Mouse (Mus musculus) adipocyte (in vitro differentiated cells): ENCODE results near the gene Uty.

ENCODE experiments used
- DNase-seq: peaks from one replicate; pipeline ENCODE4 v3.0.0-alpha.2; 2016; ENCODE audit warnings: low spot score

Gene Uty

DNA sequence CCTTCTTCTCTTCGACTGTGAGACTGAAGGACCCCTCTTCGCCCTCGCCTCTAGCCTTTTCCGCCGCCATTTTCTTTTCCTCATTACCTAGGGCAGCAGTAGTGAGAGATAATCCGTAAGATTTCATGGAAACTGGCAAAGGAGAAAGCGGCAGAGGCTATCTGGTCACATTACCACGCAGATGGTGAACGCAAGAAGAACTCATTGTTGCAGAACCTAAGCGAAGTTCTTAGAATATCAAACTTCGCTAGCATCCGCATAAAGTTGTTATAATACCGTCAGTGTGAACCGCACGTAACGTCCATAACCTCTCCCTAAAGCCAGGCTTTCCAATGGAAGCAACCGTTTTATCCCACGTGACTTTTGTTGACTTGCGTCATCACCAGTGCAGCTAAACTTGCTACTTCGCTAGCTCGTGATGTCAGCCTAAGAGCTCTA lies at the start of gene Uty:
Uty (minus strand) TSS at position 334 of the 438 bp plus-strand sequence.
- no peak for DNase-seq

GRCm38 (mm10) chrY:1293708-1294107 lies 48.1 kb upstream of the Uty start:
- no peak for DNase-seq

DNA sequence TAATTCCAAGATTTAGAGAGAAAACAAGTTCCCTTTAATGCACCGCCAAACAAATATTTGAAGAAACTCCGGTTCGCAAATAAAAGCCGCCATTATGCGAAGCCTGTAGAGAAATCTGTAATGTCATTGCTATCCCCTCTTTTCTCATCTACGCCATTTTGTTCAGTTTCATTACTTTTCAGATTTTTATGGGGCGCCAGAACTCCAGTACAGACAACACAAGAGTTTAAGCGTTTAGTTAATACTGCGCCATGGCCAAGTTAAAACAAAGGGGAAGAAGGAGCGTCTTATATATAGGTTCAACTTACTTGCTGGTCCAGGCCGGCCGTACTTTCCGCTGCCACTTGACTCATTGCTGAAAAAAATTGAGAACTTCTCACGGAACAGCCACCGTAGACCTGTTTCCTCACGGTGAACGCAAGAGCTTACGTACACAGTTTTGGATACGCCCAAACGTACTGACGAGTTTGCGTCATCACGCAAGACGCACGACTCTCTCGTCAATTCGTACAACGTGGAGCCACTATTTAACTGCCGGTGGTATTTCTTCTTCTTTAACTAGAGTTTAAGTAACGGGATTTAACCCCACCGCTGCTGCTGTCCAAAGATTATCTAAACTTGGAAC lies 40.7 kb upstream of the Uty start, which contains the start of gene Ddx3y:
Ddx3y (minus strand) TSS at position 459 of the 625 bp plus-strand sequence.
- no peak for DNase-seq

DNA sequence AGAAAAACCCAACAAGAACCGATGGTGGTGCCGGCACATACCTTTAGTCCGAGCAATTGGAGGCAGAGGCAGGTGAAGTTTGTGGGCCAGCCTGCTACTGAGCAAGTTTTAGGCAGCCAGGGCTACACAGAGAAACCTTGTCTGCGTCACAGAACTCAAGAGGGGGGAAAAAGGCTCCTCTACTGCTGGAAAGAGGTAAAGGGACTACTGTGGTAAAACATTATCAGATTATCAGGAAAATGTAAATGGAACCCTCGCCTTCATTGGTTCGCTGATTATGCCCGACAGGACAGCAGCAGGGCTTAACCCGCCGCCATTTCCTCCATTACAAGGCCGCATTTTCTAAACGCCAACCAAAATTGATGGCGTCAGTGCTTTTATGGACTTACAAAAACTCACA lies 40.2 kb upstream of the Uty start:
- DNase-seq, result no peak

GRCm38 (mm10) chrY:1246117-1246516 lies 558 bp upstream of the Uty start:
- no peak for DNase-seq

DNA sequence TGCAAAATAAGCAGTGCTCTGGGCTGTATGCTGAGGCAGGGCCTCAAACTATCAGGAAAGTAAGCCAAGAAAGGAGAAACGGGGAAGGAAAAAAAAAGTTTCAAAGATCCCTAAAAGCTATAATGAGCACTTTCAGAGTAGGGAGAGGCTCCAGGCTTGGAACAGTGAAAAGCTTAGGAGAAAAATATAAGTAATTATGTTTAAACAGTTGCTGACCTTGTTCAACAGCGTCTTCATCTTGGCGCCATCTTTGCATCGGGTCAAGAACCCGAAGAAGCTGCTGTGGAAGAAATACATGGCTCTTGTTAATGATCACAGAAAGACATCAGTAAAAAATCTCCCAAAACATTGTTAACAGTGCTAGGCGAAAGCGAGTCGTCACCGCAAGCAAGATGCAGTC lies 619 bp downstream of the Uty start:
- DNase-seq, result no peak

DNA sequence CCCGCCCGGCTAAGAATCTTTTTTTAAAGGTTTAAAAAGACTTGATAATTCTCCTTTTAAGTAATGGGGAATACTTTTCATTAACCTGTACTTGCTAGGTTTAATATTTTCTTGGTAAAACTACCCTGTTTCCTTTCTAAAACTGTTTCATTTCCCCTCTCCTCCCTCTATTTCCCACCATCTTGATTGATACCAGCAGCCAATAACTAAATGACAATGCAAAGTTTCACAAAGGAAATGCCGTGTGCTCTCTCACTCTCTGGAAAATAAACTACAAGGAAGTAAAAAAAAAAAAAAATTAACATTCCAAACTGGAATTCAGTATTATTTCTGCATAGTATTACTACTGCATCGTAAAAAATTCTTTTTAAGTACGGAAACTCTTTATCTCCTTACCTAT lies 1.1 kb downstream of the Uty start:
- no peak for DNase-seq

DNA sequence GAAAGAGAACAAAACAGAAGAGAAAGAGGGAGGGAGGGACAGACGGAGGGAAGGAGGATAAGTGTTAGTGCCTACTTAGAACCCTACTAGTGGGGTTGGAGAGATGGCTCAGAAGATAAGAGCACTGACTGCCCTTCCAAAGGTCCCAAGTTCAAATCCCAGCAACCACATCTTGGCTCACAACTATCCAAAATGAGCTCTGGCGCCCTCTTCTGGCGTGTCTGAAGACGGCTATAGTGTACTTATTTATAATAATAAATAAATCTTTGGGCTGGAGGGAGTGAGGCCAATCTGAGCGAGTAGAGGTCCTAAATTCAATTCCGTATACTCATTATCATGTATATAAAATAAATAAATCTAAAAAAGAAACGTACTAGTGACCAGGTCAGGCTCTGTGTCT lies 25.6 kb downstream of the Uty start:
- DNase-seq, result no peak

DNA sequence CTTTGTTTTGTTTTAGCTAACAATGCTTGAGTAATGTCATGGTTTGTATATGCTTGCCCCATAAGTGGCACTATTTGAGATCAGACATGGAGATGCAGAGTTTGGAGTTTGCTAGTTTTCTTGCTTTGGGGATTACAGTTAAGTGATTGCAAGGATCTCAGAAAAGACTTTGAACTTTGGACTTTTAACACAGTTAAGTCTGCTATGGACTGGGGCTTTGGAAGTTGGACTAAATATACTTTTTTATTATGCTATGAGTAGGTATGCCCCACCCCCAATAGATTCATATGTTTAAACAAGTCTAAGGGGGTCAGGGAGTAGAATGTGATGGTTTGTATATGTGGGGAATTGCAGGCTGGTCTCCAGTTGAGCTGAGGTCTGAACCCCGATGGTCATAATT lies 67.1 kb downstream of the Uty start:
- DNase-seq, result no peak

GRCm38 (mm10) chrY:1163054-1163453 lies 82.5 kb downstream of the Uty start:
- no peak for DNase-seq

- DNase-seq, result no peak
Measured at GRCm38 (mm10) chrY:1116153-1116552, 129.4 kb downstream of the Uty start.

DNA sequence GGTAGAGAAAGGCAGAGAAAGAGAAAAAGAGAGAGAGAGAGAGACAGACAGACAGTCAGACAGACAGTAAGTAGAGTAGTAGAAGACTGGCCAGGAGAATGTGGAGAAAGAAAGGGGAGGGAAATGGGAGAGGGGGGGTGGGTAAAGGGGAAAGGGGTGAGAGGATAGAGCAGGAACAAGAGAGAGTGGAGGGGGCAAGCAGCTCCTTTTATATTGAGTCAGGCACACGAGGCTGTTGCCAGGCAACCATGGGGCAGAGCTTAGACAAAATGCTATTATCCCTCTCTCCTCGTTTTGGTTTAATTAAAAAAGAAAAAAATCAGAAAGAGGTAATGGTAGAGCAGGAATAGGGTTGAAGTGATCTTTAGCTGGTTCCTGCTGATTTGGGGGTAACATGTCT lies 131.5 kb downstream of the Uty start:
- no peak for DNase-seq
